Comparison of ENCODE assay signal across 8 mouse cellular contexts in the genomic region with DNA sequence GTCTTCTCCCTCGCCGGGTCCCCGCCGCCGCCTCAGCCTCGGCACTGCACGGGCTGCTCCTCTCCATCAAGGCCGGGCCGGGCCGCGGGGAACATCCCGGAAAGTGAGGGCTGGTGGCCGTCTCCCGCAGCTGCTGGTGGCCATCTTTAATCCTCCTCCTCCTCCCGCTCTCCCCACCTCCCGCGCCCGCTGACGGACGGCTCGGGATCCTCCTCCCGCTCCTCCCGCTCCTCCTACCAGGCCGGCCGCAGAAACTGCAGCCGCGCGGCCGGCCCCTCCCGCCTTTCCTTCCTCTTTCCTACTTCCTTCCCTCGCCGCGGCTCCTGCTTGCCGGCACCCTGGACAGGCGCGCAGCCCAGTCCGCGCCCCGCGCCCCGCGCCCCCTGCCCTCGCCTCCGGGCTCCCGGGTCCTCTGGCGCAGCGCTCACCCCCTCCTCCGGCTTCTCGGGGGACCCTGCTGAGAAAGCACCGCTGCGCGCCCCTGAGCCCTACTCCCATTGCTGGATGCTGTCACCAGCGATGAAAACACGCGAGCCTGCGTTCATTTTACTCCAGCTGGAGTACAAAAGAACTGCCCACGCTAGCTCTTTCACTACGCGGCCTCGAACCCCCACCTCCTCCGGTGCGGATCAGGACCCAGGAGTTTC. TPM values are rescaled to one million over a fixed set of nuclear protein-coding genes. Genes with fewer than 3 reads are reported as not detected.
A peak's percentile ranks its signal among the peaks of the same experiment; 100 is the strongest.
DNase-seq lines count a peak whose midpoint lies in the region; ATAC-seq and TF ChIP-seq lines count a peak whose summit lies in the region.

A gene (minus strand): TSS at position 155 of the 647 bp plus-strand sequence.

- DNase-seq in adrenal gland, adult 18-20 months (ENCODE audit: low spot score in 2 of 2) = peak; percentile 84 to 87
- DNase-seq in embryo, embryonic 10 days (ENCODE audit: low spot score) = peak; percentile 93
- DNase-seq in gastrocnemius, postnatal 10 days = peak; percentile 83
- DNase-seq in hindbrain, postnatal 0 days (ENCODE audit: low spot score) = peak; percentile 93
- DNase-seq in left cerebral cortex, adult 8-10 months (ENCODE audit: low spot score in 2 of 2) = peak; percentile 77 to 83
- DNase-seq in right cerebral cortex, adult 18-20 months = peak; percentile 93
- peak; percentile 75 for DNase-seq in urinary bladder, postnatal 25 days (ENCODE audit: low spot score)

- no peaks in the 10 kb centered on the region for H3K36me3 ChIP-seq in hindbrain, postnatal 0 days (ENCODE audit: insufficient read depth, low read length)
- no peaks in the 10 kb centered on the region for H3K36me3 ChIP-seq in macrophage (ENCODE audit: inconsistent target)

- 1% methylated on average over 51 of the region's 62 CpGs for WGBS in hindbrain, postnatal 0 days
- under 1% methylated on average over 55 of the region's 62 CpGs for WGBS in macrophage (ENCODE audit: missing documents)

- peak within 1 kb of the TSS; percentile 99 for H3K27ac ChIP-seq in hindbrain, postnatal 0 days
- H3K27ac ChIP-seq in macrophage = peak within 1 kb of the TSS; percentile 100

- peak within 1 kb of the TSS; percentile 99 for H3K9ac ChIP-seq in hindbrain, postnatal 0 days (replicated peaks; ENCODE audit: low read length)

- peaks cover 42% of the 10 kb centered on the region for H3K79me2 ChIP-seq in macrophage (ENCODE audit: inconsistent target)

- H3K9me3 ChIP-seq in hindbrain, postnatal 0 days (ENCODE audit: low read length) = no peaks in the 10 kb centered on the region

- peak within 1 kb of the TSS; percentile 91 for H3K4me3 ChIP-seq in hindbrain, postnatal 0 days (ENCODE audit: low read length)
- H3K4me3 ChIP-seq in macrophage (ENCODE audit: inconsistent target) = peak within 1 kb of the TSS; percentile 65

- H3K4me2 ChIP-seq in hindbrain, postnatal 0 days (ENCODE audit: low read depth, low read length) = peak within 1 kb of the TSS; percentile 72

- TF ChIP-seq CTCF in hindbrain, postnatal 0 days (IDR thresholded peaks at IDR 0.05; ENCODE audit: low read depth) = peak; percentile 23; the same call in 1 of the 2 replicates

- peaks cover 15% of the 10 kb centered on the region for H3K4me1 ChIP-seq in hindbrain, postnatal 0 days (ENCODE audit: insufficient read depth, low read length)

- H3K27me3 ChIP-seq in hindbrain, postnatal 0 days (ENCODE audit: insufficient read depth, low read length) = no peaks in the 10 kb centered on the region

- peak; percentile 93 for ATAC-seq in hindbrain, postnatal 0 days

RNA-seq across cellular contexts. Expression of the gene that starts here (rescaled TPM):
- 10 to 100 TPM; 36.6 to 38.6 TPM for total RNA-seq in adrenal gland, adult 18-20 months (2021)
- 10 to 100 TPM; 26.0 to 33.0 TPM for total RNA-seq in gastrocnemius, postnatal 10 days (2021)
- 83.5 and 88.4 TPM in 2 replicates for total RNA-seq in hindbrain, postnatal 0 days (2014; rRNA removed)
- polyA plus RNA-seq in hindbrain, postnatal 0 days (2015; fragmentation: Nextera tagmentation; extraction: Ambion mirVana) = 15.8 and 16.0 TPM in 2 replicates
- 100 to 1,000 TPM; 117 to 149 (median 125) TPM for total RNA-seq in left cerebral cortex, adult 8-10 months (2022)
- total RNA-seq in macrophage (2018; cell fraction: chromatin; rRNA removed) = 100 to 1,000 TPM; 154 to 501 (median 335) TPM
- total RNA-seq in macrophage (2018; cell fraction: cytosol; rRNA removed) = 10 to 100 TPM; 33.2 to 88.4 (median 66.0) TPM
- total RNA-seq in macrophage (2018; cell fraction: nucleus; rRNA removed) = 100 to 1,000 TPM in 25 of 26 experiments, 10 to 100 TPM in 1; 87.8 to 329 (median 181) TPM
- polyA plus RNA-seq in macrophage (2018) = 31.1 to 45.6 TPM (median 42.4 TPM) in 3 replicates

Comparison
In these comparisons a context has a peak if more than half of its experiments do, and no peak if none do; other contexts are left out.
1. Peak in every context shown above with its lines: DNase-seq, ATAC-seq, H3K4me3 ChIP-seq and H3K27ac ChIP-seq.